Mouse (Mus musculus) hindbrain, postnatal 0 days (tissue): Measurements from ENCODE around the gene Lix1l. TPM values are rescaled to one million over a fixed set of nuclear protein-coding genes. Genes with fewer than 3 reads are reported as not detected.
A peak's percentile ranks its signal among the peaks of the same experiment; 100 is the strongest.

Experiments
- ATAC-seq: fragments of 200-750 bp; cut with Nextera tagmentation; 2 replicates; pipeline ENCODE4 v1.8.0; 2017; ENCODE audit warnings: mild to moderate bottlenecking, moderate TSS enrichment, moderate library complexity
- DNase-seq: peaks from one replicate; pipeline ENCODE4 v3.0.0-alpha.2; 2015; ENCODE audit warnings: low spot score
- H3K27ac ChIP-seq: fragments of 300-500 bp; sonication (generic); 2 replicates; pipeline ENCODE4 v1.5.1; 2014; ENCODE audit warnings: mild to moderate bottlenecking
- H3K27me3 ChIP-seq: fragments of 300-500 bp; sonication (generic); 2 replicates; pipeline ENCODE4 v1.6.1; 2014; ENCODE audit warnings: low read length, mixed read lengths; ENCODE audit not compliant: insufficient read depth
- H3K36me3 ChIP-seq: fragments of 300-500 bp; sonication (generic); 2 replicates; pipeline ENCODE4 v1.6.1; 2014; ENCODE audit warnings: low read length, mixed read lengths; ENCODE audit not compliant: insufficient read depth
- H3K4me1 ChIP-seq: fragments of 300-500 bp; sonication (generic); 2 replicates; pipeline ENCODE4 v1.6.1; 2014; ENCODE audit warnings: antibody characterized with exemption, low read length, mixed read lengths; ENCODE audit not compliant: insufficient read depth
- H3K4me2 ChIP-seq: fragments of 300-500 bp; sonication (generic); 2 replicates; pipeline ENCODE4 v1.6.1; 2014; ENCODE audit warnings: low read depth, mild to moderate bottlenecking, low read length, moderate library complexity, mixed read lengths
- H3K4me3 ChIP-seq: fragments of 300-500 bp; sonication (generic); 2 replicates; pipeline ENCODE4 v1.5.1; 2014; ENCODE audit warnings: low read length
- H3K9ac ChIP-seq: fragments of 300-500 bp; sonication (generic); replicated peaks from 2 replicates; pipeline ENCODE4 v1.6.1; 2014; ENCODE audit warnings: mild to moderate bottlenecking, low read length, moderate library complexity, mixed read lengths
- H3K9me3 ChIP-seq: fragments of 300-500 bp; sonication (generic); 2 replicates; pipeline ENCODE4 v1.6.1; 2016; ENCODE audit warnings: low read length, mixed read lengths
- CTCF ChIP-seq: IDR thresholded peaks from 2 replicates; pipeline ENCODE4 v1.5.1; 2016; ENCODE audit warnings: antibody characterized with exemption, control low read depth, low read depth
- whole genome bisulfite sequencing: fragments of 180-500 bp; shearing (Covaris S2); extraction: QIAGEN DNeasy Blood & Tissue Kit; methylation state at CpG from one replicate; pipeline ENCODE4 v1.1.7; 2014; 5-methylcytosine and 5-hydroxymethylcytosine counted together
- polyA plus RNA-seq: library from polyadenylated mRNA; unstranded; fragments of >200 nt; fragmentation: Nextera tagmentation; extraction: Ambion mirVana; gene quantifications from 2 replicates; pipeline ENCODE4 v1.2.1, GENCODE M21; 2015
- total RNA-seq: library from RNA; depleted of rRNA; stranded (reverse); fragments of >200 nt; gene quantifications from 2 replicates; pipeline ENCODE4 v1.2.3, GENCODE M21; 2014

Lix1l gene
- total and polyA plus RNA-seq, 2 experiments from 2014 or later, result 3.9 to 48.4 TPM

DNA sequence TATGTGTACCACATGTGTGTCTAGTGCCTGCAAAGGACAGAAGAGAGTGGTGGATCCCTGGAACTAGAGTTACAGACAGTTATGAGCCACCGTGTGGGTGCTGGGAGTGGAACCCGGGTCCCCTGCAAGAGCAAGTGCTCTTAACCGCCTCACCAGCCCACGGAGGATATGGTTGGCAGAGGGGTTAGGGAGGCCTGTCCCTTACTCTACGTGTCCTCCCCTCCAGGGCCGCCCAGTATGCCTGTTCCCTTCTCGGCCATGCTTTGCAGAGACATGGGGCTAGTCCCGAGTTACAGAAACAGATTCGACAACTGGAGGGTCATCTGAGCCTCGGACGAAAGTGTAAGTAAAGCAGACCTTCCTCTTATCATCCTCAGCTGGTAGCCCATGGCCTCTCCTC is 35.5 kb downstream of the Lix1l start:
- Histone ChIP-seq H3K9ac (peak overlapping the region; percentile 93; the same call in 1 of the 2 replicates), H3K27ac (no peak overlapping the region), H3K27me3 (no peaks in the 10 kb centered on the region), H3K9me3 (no peaks in the 10 kb centered on the region), H3K36me3 (peaks cover 34% of the 10 kb centered on the region; the same call in 1 of the 2 replicates), H3K4me1 (peaks cover 9% of the 10 kb centered on the region; the same call in 1 of the 2 replicates), H3K4me2 (peak overlapping the region; percentile 94), H3K4me3 (peak overlapping the region; percentile 79)
- DNase-seq (no peak), ATAC-seq (no peak)
- WGBS, result 68% methylated on average over 11 of the region's 11 CpGs
- no peak for TF ChIP-seq CTCF

DNA sequence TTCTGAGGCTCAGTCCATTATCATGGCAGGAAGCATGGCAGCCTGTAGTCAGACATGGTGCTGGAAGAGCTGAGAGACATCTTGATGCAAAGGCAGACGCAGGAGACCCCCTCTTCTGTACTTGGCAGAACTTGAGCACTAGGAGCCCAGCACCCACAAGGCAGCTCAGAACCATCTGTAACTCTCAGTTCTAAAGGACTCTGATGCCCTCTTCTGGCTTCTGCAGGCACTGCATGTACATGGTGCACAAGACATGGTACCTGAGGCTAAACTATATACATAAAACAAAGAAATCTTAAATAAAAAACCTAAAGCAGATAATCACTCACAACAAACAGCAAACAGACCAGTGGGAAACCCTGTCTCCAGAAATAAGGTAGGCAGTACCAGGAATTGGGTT is 38.3 kb downstream of the Lix1l start:
- 76% methylated on average over 1 of the region's 1 CpGs for WGBS
- DNase-seq (peak; percentile 58), ATAC-seq (no peak)
- H3K4me3 ChIP-seq, result no peak overlapping the region
- no peaks in the 10 kb centered on the region for H3K27me3 ChIP-seq
- peaks cover 31% of the 10 kb centered on the region; the same call in 1 of the 2 replicates for H3K36me3 ChIP-seq
- no peaks in the 10 kb centered on the region for H3K9me3 ChIP-seq
- peaks cover 9% of the 10 kb centered on the region; the same call in 1 of the 2 replicates for H3K4me1 ChIP-seq
- peak; percentile 67 for TF ChIP-seq CTCF
- no peak overlapping the region for H3K4me2 ChIP-seq
- no peak overlapping the region for H3K27ac ChIP-seq
- H3K9ac ChIP-seq, result no peak overlapping the region

GRCm38 (mm10) chr3:96645018-96645649 is 44.2 kb downstream of the Lix1l start, which contains the start of gene Itga10:
Gene Itga10, plus strand, starts transcription at chr3:96645584.
- 60% methylated on average over 7 of the region's 7 CpGs for WGBS
- peak; percentile 62 for TF ChIP-seq CTCF
- no peaks in the 10 kb centered on the region for H3K27me3 ChIP-seq
- DNase-seq (peak; percentile 50), ATAC-seq (no peak)
- H3K4me1 ChIP-seq, result no peaks in the 10 kb centered on the region
- H3K36me3 ChIP-seq, result peaks cover 16% of the 10 kb centered on the region; the same call in 1 of the 2 replicates
- H3K4me3 ChIP-seq, result no peak within 1 kb of the TSS
- no peaks in the 10 kb centered on the region for H3K9me3 ChIP-seq
- H3K9ac ChIP-seq, result no peak within 1 kb of the TSS
- H3K27ac ChIP-seq, result no peak within 1 kb of the TSS
- H3K4me2 ChIP-seq, result no peak within 1 kb of the TSS

GRCm38 (mm10) chr3:96647365-96647764 is 46.4 kb downstream of the Lix1l start:
- WGBS, result 81% methylated on average over 3 of the region's 3 CpGs
- H3K36me3 ChIP-seq, result peaks cover 16% of the 10 kb centered on the region; the same call in 1 of the 2 replicates
- H3K4me3 ChIP-seq, result no peak overlapping the region
- H3K27ac ChIP-seq, result no peak overlapping the region
- no peaks in the 10 kb centered on the region for H3K4me1 ChIP-seq
- no peak for DNase-seq
- no peak for TF ChIP-seq CTCF
- H3K4me2 ChIP-seq, result no peak overlapping the region
- no peak overlapping the region for H3K9ac ChIP-seq
- H3K9me3 ChIP-seq, result no peaks in the 10 kb centered on the region
- no peaks in the 10 kb centered on the region for H3K27me3 ChIP-seq
- no peak for ATAC-seq

- Histone ChIP-seq H3K27me3 (no peaks in the 10 kb centered on the region), H3K27ac (no peak overlapping the region), H3K9ac (no peak overlapping the region), H3K4me2 (no peak overlapping the region), H3K4me3 (no peak overlapping the region), H3K9me3 (no peaks in the 10 kb centered on the region), H3K36me3 (no peaks in the 10 kb centered on the region), H3K4me1 (peaks cover 8% of the 10 kb centered on the region)
- ATAC-seq (no peak), DNase-seq (no peak)
- TF ChIP-seq CTCF, result no peak
- 90% methylated on average over 2 of the region's 2 CpGs for WGBS
Observed at GRCm38 (mm10) chr3:96660901-96661300, 60.0 kb downstream of the Lix1l start.

DNA sequence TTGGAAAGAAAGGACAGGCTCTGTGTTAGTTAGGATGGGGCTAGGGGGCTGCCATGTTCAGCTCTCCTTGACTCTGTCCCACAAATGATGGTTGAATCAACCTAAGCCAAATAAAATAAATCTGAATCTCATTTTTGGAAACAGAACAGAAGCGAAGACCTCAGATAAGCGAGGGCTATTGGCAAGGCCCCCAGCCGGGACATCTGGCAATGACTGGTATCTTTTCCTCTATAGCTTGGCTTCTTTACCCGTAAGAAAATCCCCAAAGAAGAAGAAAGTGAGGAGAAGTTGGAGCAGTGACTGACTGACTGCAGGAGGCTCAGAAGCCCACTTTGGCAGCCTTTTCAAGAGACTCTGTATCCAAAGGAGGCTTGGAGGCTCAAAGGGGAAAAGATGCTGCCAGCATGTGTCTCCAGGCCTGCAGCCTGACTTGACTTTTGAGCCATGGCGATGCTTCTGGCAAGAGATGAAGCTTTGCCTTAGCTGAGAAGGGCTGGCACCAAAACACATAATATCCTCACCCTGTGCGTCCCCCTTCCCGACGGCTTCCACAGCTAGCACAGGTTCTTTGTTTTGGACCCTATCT is 61.9 kb downstream of the Lix1l start:
- peak; percentile 32 for DNase-seq
- H3K4me1 ChIP-seq, result peaks cover 8% of the 10 kb centered on the region
- WGBS, result 34% methylated on average over 8 of the region's 8 CpGs
- H3K4me3 ChIP-seq, result peak overlapping the region; percentile 28
- peak; percentile 13; the same call in 1 of the 2 replicates for ATAC-seq
- no peaks in the 10 kb centered on the region for H3K36me3 ChIP-seq
- H3K27ac ChIP-seq, result peak overlapping the region; percentile 72; the same call in 1 of the 2 replicates
- H3K9ac ChIP-seq, result peak overlapping the region; percentile 35; the same call in 1 of the 2 replicates
- TF ChIP-seq CTCF, result no peak
- H3K4me2 ChIP-seq, result peak overlapping the region; percentile 60
- no peaks in the 10 kb centered on the region for H3K9me3 ChIP-seq
- no peaks in the 10 kb centered on the region for H3K27me3 ChIP-seq
